Mouse (Mus musculus) left cerebral cortex, adult 18-20 months (tissue): ENCODE measurements around the gene Mtch1. TPM values are rescaled to one million over a fixed set of nuclear protein-coding genes. Genes with fewer than 3 reads are reported as not detected.
"Not testable (repeated sequence)": the region's sequence is repeated elsewhere in the genome, so short reads cannot be mapped to it uniquely, and the experiment has no call there.

Source experiments
- DNase-seq, 2 experiments: peaks; one replicate each; pipeline ENCODE4 v3.0.0; 2021 to 2022; ENCODE audit warnings: low spot score in 2 of 2, mixed read lengths in 1 of 2
- total RNA-seq, 2 experiments: library from RNA; stranded (reverse); gene quantifications; 2 replicates each; pipeline ENCODE4 v1.2.3; 2021

Gene Mtch1
- total RNA-seq, 2 experiments from 2014 or later, result 592 to 615 TPM

GRCm38 (mm10) chr17:29365105-29365621 is 17.4 kb upstream of the Mtch1 start:
- DNase-seq, result no peak

GRCm38 (mm10) chr17:29363109-29363508 is 15.4 kb upstream of the Mtch1 start:
- DNase-seq, result no peak

- no peak for DNase-seq
Measured at GRCm38 (mm10) chr17:29361982-29362691, 14.4 kb upstream of the Mtch1 start.

GRCm38 (mm10) chr17:29360761-29361221 is 13.1 kb upstream of the Mtch1 start, which contains the start of gene Fgd2:
Gene Fgd2 (plus strand): TSS chr17:29360914.
- DNase-seq, result no peak

GRCm38 (mm10) chr17:29358928-29359327 is 11.2 kb upstream of the Mtch1 start:
- DNase-seq, result no peak

GRCm38 (mm10) chr17:29356882-29357281 is 9.1 kb upstream of the Mtch1 start:
- DNase-seq, result no peak

- DNase-seq, result peak in 1 of 2 experiments; percentile 33
Measured at GRCm38 (mm10) chr17:29356479-29356856, 8.7 kb upstream of the Mtch1 start.

GRCm38 (mm10) chr17:29355841-29356478 is 8.2 kb upstream of the Mtch1 start:
- no peak for DNase-seq

- DNase-seq, result no peak
Measured at GRCm38 (mm10) chr17:29355461-29355840, 7.7 kb upstream of the Mtch1 start.

- not testable (repeated sequence) for DNase-seq
Measured at GRCm38 (mm10) chr17:29351056-29351455, 3.3 kb upstream of the Mtch1 start.

GRCm38 (mm10) chr17:29348996-29349395 is 1.3 kb upstream of the Mtch1 start:
- no peak for DNase-seq

GRCm38 (mm10) chr17:29347126-29347644 is 549 bp downstream of the Mtch1 start:
- DNase-seq, result peak in 1 of 2 experiments; percentile 45

GRCm38 (mm10) chr17:29346496-29347125 is 1.1 kb downstream of the Mtch1 start:
- DNase-seq, result peak; percentile 52 to 67

- no peak for DNase-seq
Measured at GRCm38 (mm10) chr17:29345272-29345671, 2.5 kb downstream of the Mtch1 start.

GRCm38 (mm10) chr17:29343241-29343640 is 4.5 kb downstream of the Mtch1 start:
- DNase-seq, result no peak

GRCm38 (mm10) chr17:29342010-29342910 is 5.5 kb downstream of the Mtch1 start:
- no peak for DNase-seq

GRCm38 (mm10) chr17:29341591-29342003 is 6.1 kb downstream of the Mtch1 start:
- DNase-seq, result no peak

- no peak for DNase-seq
Measured at GRCm38 (mm10) chr17:29340406-29341261, 7.1 kb downstream of the Mtch1 start.

GRCm38 (mm10) chr17:29339170-29339768 is 8.5 kb downstream of the Mtch1 start:
- no peak for DNase-seq
